Mouse (Mus musculus) CD8-positive naive resting alpha-beta T cell, adult 2 months (primary cell): ENCODE data around the gene Gm42906.

ENCODE experiments used
- DNase-seq, 2 experiments: peaks; one replicate each; pipeline ENCODE4 v3.0.0; 2022; ENCODE audit warnings: low read depth in 2 of 2, low spot score in 2 of 2

Gene Gm42906

DNA sequence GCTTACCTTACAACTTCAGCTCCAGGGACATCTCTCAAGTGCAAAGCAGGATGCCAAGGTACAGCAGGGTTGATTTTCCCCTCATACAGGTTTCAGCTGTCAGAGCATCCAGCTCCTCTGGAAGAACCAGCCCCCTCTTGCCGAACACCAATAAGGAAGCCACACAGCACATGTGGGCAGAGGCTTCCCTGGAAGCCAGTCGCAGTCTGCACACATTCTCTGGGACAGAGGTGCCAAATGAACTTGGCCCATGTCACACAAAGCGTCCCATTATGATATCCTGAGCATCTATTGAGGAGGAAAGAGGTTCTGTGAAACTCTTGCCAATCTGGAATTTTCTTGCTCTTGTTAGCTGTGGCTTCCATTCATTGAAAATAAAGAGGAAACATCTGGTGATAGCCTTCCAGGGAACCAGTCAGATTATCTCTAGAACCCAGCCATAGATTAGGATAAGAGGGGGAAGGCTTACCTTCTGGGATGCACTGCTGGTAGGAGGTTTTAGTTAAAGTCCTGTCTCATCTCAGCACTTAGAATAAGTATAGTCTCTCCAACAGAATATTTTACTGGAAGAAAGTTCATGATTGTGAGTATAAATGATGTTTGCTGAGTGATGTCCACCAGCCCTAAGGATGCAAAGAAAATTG is at the start of gene Gm42906:
TSS of gene Gm42906 (minus strand) at position 51 of the 644 bp plus-strand sequence.
- DNase-seq, result no peak

DNA sequence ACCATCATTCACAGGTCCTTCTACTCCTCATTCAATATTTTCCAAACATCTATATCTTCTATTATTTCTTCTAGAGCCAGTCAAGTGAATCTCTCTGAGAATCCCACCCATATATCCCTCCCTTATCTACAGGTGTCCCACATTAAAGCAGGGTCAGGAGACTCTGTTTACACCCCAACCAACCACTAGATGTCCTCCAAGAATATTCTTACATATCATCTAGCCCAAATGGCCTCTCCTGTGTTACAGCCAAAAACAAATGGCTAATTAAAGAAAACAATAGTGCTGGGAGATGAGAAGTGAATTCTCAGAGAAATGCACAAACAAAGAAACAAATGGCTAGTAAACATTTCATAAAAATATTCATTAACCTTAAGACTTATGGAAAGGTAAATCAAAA is 17.7 kb upstream of the Gm42906 start:
- no peak for DNase-seq

GRCm38 (mm10) chr5:151435106-151435505 is 7.1 kb upstream of the Gm42906 start:
- DNase-seq, result no peak

DNA sequence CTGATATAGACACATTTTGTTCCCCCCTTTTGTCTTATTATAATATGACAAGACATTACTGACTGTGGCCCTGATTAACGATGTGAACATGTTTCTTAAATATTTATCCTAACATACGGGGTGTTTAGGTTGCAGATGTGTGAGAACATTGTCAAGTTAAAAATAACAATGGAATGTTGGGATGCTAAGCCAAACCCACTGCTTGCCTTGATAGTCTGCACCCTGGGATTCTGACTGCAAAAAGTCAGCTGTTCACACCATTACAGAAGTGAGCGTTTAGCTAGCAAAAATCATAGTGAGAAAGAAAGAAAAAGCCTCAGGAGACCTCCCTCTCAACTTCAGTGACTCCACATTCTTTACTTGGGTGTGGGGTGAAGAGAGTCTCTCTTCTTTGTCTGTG is 1.5 kb downstream of the Gm42906 start:
- DNase-seq, result no peak

- no peak for DNase-seq
Measured at GRCm38 (mm10) chr5:151422692-151423091, 5.3 kb downstream of the Gm42906 start.

DNA sequence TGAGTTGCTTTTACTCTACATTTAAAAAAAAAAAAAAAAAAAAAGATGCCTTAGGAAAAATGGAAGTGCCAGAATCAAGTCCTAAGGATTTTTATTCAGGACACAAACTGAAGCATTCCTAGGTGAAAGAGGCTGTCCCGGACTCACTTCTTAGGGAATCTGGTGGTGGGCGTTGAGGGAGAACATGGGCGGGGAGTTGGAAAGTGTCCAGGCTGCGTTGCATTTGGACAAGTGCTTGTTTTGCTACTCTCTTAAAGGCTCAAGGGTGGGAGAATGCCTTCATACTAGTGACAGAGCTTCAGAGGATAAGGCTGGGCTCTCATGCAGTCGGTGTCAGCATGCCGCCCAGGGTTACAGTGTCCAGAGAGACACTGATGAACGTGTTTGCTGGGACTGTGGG is 6.1 kb downstream of the Gm42906 start:
- no peak for DNase-seq

DNA sequence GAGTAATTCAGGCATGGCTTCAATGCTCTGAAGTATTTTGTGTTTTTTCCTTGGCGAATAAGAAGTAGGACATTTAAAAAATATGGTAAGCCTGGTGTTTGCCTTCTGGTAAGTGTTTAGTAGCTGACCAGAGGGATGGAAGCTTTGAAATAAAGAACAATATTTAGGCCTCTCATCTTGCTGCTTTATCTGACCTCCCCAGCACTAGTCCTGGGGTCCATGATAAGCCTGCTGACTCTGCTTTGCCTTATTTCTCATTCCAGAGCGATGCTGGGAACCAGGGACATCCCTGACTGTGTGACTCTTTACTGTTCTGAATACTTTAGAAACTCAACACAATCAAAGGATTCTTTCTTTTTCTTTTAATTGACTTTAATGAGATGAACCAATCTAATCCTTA is 9.4 kb downstream of the Gm42906 start:
- no peak for DNase-seq

GRCm38 (mm10) chr5:151417421-151418038 is 10.4 kb downstream of the Gm42906 start:
- no peak for DNase-seq

DNA sequence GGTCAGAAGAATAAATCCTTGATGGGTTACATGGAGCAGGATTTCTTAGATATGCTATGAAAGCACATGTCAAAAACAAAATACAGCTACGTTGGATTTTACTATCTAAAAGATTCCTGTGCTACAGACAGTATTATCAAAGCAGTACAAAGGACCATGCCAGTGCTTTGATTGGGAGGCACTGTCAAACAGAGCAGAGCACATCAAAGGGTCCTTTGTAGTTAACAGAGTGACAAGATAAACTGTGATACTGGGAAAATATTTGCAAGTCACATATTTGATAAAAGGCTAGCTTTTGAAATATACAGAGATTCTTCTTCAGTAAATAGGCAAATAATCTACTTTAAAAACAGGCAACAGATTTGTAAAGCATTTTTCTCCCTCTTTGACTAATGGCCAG is 11.0 kb downstream of the Gm42906 start:
- no peak for DNase-seq

GRCm38 (mm10) chr5:151413617-151414016 is 14.3 kb downstream of the Gm42906 start:
- DNase-seq, result no peak

- DNase-seq, result no peak
Measured at GRCm38 (mm10) chr5:151412666-151413463, 15.1 kb downstream of the Gm42906 start.

- DNase-seq, result no peak
Measured at GRCm38 (mm10) chr5:151410006-151410405, 18.0 kb downstream of the Gm42906 start.

DNA sequence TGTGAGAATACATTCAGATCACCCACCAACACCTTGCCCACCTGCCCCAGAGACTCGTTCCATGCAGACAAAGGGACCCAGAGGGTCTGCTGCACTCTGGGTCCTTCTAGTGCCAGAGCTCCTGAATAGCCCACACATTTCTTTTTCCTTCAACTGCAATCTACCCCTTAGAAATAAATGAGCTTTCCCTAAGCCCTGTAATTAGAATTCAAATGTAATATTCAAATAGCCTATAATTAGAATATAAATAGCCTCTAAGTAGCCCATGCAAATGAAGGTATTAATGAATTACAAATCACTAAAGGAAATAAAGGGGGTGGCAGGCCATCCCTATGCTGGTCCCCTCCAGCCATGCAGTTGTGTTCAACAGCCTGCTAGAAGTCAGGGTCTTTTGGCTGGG is 18.7 kb downstream of the Gm42906 start:
- no peak for DNase-seq

GRCm38 (mm10) chr5:151408124-151408900 is 19.7 kb downstream of the Gm42906 start:
- no peak for DNase-seq

GRCm38 (mm10) chr5:151407493-151407892 is 20.5 kb downstream of the Gm42906 start:
- no peak for DNase-seq

DNA sequence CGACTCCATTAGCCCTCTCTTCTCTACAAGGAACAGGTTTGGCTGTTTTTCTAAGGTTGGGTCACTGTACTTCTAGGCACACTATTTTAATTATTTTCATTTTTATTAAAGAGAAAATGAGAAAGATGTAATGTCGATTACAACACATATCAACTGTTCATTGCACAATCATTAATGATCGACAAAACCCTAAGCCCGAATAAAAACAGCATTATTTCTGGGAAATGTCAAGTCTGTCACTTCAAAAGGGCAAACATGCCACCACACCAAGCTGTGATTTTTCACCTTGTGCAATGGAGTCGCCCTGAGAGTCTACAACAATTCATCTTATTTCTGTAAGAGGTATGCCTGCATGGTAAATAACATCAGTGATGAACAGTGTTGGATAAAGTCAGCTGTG is 21.7 kb downstream of the Gm42906 start:
- no peak for DNase-seq

GRCm38 (mm10) chr5:151405314-151405903 is 22.6 kb downstream of the Gm42906 start:
- no peak for DNase-seq

GRCm38 (mm10) chr5:151403586-151403985 is 24.4 kb downstream of the Gm42906 start:
- no peak for DNase-seq

GRCm38 (mm10) chr5:151400557-151400944 is 27.4 kb downstream of the Gm42906 start:
- DNase-seq, result no peak

DNA sequence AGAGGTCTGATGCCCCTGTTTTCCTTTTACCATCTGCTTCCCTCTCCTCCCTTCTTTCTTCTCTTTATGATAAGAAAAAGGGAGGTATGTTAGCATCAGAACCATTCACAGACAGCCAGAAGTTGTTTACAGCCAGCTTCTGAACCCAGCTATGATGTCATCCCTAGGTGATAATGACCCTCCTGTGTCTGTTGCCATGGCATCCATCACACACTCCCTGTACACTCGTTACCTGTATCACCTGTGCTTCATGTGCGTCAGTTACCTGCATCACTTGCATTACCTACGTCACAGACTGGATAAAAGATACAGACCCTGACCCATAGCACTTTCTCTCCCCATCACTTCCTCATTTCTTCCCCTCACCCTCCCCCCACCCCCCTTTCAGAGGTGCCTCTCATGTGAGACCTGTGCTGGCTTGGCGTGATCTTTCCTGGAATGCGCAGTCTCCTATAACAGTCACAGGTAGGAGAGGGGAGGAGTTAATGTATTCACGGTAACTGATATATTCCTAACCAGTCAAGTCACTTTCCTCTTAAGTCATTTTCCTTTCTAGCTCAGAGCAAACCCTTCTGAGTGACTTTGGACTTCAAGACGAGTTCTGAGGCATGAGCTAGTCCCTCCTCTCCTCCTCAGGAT is 27.9 kb downstream of the Gm42906 start:
- DNase-seq, result no peak

GRCm38 (mm10) chr5:151396119-151396518 is 31.8 kb downstream of the Gm42906 start:
- DNase-seq, result no peak
